Mouse (Mus musculus) Patski (cell line): Measurements from ENCODE around the gene Camk2b. TPM values are rescaled to one million over a fixed set of nuclear protein-coding genes. Genes with fewer than 3 reads are reported as not detected.

Experiments
- ATAC-seq: fragments of 100-300 bp; one replicate; pipeline ENCODE4 v1.8.0; 2021
- CTCF ChIA-PET: fragments of 350-600 bp; sonication (Branson Sonifier 250); formaldehyde crosslinking; loops from one replicate; lab custom pipeline; 2022; ENCODE audit warnings: inconsistent platforms; lab: Charles Lee
- POLR2A ChIA-PET: fragments of 350-600 bp; sonication (Branson Sonifier 250); formaldehyde crosslinking; loops from one replicate; lab custom pipeline; 2022; ENCODE audit warnings: antibody characterized with exemption, inconsistent platforms; lab: Charles Lee
- DNase-seq: peaks from one replicate; pipeline ENCODE4 v3.0.0-alpha.2; 2011; ENCODE audit warnings: low read depth, low spot score
- H3K27me3 ChIP-seq: fragments of 371-371 bp; one replicate; pipeline ENCODE4 v1.5.1; 2021
- CTCF ChIP-seq: fragments of 100-300 bp; IDR thresholded peaks from one replicate; pipeline ENCODE4 v1.5.1; 2021
- in situ Hi-C: fragments of 300-500 bp; cut with MboI; formaldehyde crosslinking; loops from 3 replicates; pipeline ENCODE4 v1.11.1; 2018; ENCODE audit warnings: low pct_unique_long_range_greater_than_20kb, mixed read lengths
- polyA plus RNA-seq: library from polyadenylated mRNA; unstranded; gene quantifications from one replicate; pipeline ENCODE4 v1.2.3, GENCODE M21; 2021

The Camk2b gene
- polyA plus RNA-seq, 1 experiment from 2014 or later = 9.6 TPM

- no peak for DNase-seq
- no peak for ATAC-seq
- in situ Hi-C loops = no loop called here
- ChIA-PET CTCF (no interaction called here), POLR2A (no interaction called here)
- no peak for TF ChIP-seq CTCF
- peaks cover 4% of the 10 kb centered on the region for H3K27me3 ChIP-seq
Observed at GRCm38 (mm10) chr11:6048208-6048607, 18.0 kb downstream of the Camk2b start.

- H3K27me3 ChIP-seq = peaks cover 4% of the 10 kb centered on the region
- ChIA-PET POLR2A (interaction anchor here (1.1 to 1.2 kb wide), 2 partner anchors 18 to 141 kb away, joined by 3 to 4 read pairs; no protein-coding TSS in a partner anchor), CTCF (interaction anchor here (0.9 to 1.2 kb wide), 2 partner anchors 10 to 12 kb away, joined by 4 read pairs; no protein-coding TSS in a partner anchor)
- ATAC-seq (no peak), DNase-seq (no peak)
- in situ Hi-C loops = loop anchor here (5.0 to 10.0 kb wide), 2 partner anchors 47 to 146 kb away; no protein-coding TSS in a partner anchor
- TF ChIP-seq CTCF = no peak
Observed at GRCm38 (mm10) chr11:6038929-6039328, 27.2 kb downstream of the Camk2b start.

- ATAC-seq (peak; percentile 20), DNase-seq (no peak)
- H3K27me3 ChIP-seq = no peaks in the 10 kb centered on the region
- ChIA-PET CTCF (interaction anchor here (1.2 to 1.8 kb wide), 2 partner anchors 11 to 47 kb away, joined by 4 read pairs; no protein-coding TSS in a partner anchor), POLR2A (no interaction called here)
- in situ Hi-C loops = loop anchor here (5.0 to 10.0 kb wide), 2 partner anchors 45 to 147 kb away; no protein-coding TSS in a partner anchor
- no peak for TF ChIP-seq CTCF
Observed at GRCm38 (mm10) chr11:6037686-6038085, 28.5 kb downstream of the Camk2b start.

- in situ Hi-C loops = loop anchor here (5.0 to 10.0 kb wide), 2 partner anchors 45 to 148 kb away; no protein-coding TSS in a partner anchor
- no peak for DNase-seq
- CTCF ChIA-PET = interaction anchor here (1.2 to 1.8 kb wide), 3 partner anchors 10 to 47 kb away, joined by 3 to 4 read pairs (median 4); no protein-coding TSS in a partner anchor
- no peak for TF ChIP-seq CTCF
- POLR2A ChIA-PET = no interaction called here
- ATAC-seq = no peak
- H3K27me3 ChIP-seq = no peaks in the 10 kb centered on the region
Observed at GRCm38 (mm10) chr11:6037198-6037597, 29.0 kb downstream of the Camk2b start.

GRCm38 (mm10) chr11:6036477-6036876 is 29.7 kb downstream of the Camk2b start:
- no peak for TF ChIP-seq CTCF
- in situ Hi-C loops = loop anchor here (5.0 to 10.0 kb wide), 2 partner anchors 44 to 148 kb away; no protein-coding TSS in a partner anchor
- CTCF ChIA-PET = interaction anchor here (1.2 to 1.8 kb wide), 5 partner anchors 10 to 151 kb away, joined by 3 to 7 read pairs (median 4); no protein-coding TSS in a partner anchor
- no peak for ATAC-seq
- H3K27me3 ChIP-seq = no peaks in the 10 kb centered on the region
- POLR2A ChIA-PET = no interaction called here
- no peak for DNase-seq

DNA sequence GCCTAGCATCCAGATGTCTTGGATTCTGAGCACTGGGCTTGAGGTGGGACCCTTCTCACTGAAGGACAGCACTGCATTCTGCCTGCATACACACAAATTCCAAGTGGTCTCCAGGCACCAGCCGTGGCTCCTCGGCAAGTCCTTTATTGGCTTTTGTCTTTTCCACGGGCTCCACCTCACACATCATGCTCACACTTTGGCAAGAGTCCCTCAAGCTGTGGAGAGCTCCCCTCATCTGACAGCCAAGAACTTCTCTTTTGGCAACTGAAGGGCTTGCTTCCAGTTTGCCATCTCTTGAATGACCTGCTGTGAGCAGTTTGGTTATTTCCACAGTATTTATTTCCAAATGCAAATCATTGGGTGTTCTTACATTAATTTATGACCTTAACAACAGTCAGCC is 30.6 kb downstream of the Camk2b start:
- CTCF ChIA-PET = interaction anchor here (1.3 to 1.6 kb wide), 3 partner anchors 9 to 152 kb away, joined by 3 to 7 read pairs (median 3); no protein-coding TSS in a partner anchor
- no peak for DNase-seq
- in situ Hi-C loops = loop anchor here (5.0 to 10.0 kb wide), 2 partner anchors 43 to 149 kb away; no protein-coding TSS in a partner anchor

GRCm38 (mm10) chr11:6034740-6035139 is 31.4 kb downstream of the Camk2b start:
- ATAC-seq = no peak
- in situ Hi-C loops = loop anchor here (5.0 to 10.0 kb wide), 2 partner anchors 42 to 150 kb away; no protein-coding TSS in a partner anchor
- no peak for TF ChIP-seq CTCF
- ChIA-PET POLR2A (no interaction called here), CTCF (interaction anchor here (0.9 to 1.9 kb wide), 4 partner anchors 14 to 153 kb away, joined by 3 to 7 read pairs (median 5); no protein-coding TSS in a partner anchor)
- H3K27me3 ChIP-seq = no peaks in the 10 kb centered on the region
- no peak for DNase-seq

More for the DNA sequence above, 30.6 kb downstream of the Camk2b start:
- TF ChIP-seq CTCF = no peak
- POLR2A ChIA-PET = no interaction called here
- no peak for ATAC-seq
- H3K27me3 ChIP-seq = no peaks in the 10 kb centered on the region

DNA sequence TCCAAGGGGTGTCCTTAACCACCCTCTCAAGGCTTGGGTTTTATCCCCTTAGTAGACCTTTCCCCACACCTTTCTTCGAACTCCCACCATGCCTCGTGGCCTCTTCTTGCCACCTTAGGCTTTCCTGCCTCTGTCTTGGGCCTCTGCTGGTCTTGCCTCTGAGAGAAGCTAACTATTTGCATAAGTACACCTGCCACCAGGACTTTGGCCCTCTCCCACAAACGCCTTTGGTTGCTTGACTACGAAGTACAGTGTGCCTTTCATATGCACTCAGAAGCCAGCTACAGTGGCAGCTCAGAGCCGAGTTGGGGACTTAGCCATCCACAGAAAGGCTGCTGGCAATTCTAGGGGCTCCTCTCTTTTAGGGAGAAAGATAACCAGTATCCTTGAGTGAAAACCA is 32.4 kb downstream of the Camk2b start:
- DNase-seq = no peak
- in situ Hi-C loops = loop anchor here (10.0 kb wide), 1 partner anchor 151 kb away; no protein-coding TSS in a partner anchor
- ATAC-seq = no peak
- POLR2A ChIA-PET = no interaction called here
- H3K27me3 ChIP-seq = no peaks in the 10 kb centered on the region
- CTCF ChIA-PET = interaction anchor here (0.9 to 1.9 kb wide), 5 partner anchors 13 to 154 kb away, joined by 3 to 7 read pairs (median 5); no protein-coding TSS in a partner anchor
- no peak for TF ChIP-seq CTCF

DNA sequence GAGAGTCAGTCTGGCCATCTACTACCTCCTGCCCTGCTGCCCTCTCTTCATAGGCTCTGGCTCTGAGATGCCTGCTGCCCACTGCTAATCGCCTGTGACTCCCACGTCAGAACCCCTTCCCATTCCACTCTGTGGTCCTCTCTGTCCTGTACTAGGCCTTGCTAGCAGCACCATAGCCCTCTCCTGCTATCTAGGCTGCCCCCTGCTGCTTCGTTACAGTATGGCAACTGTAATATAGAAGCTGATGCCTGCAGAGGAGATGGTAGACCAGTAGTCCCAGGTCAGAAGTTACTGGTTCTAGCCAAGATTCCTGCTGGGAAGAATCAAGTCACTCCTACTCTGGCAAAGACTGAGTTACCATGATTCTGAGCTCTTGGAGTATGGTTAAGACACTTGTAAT is 33.0 kb downstream of the Camk2b start:
- in situ Hi-C loops = loop anchor here (10.0 kb wide), 1 partner anchor 152 kb away; no protein-coding TSS in a partner anchor
- no peaks in the 10 kb centered on the region for H3K27me3 ChIP-seq
- peak; percentile 84 for TF ChIP-seq CTCF
- no peak for DNase-seq
- ChIA-PET CTCF (interaction anchor here (1.1 to 1.9 kb wide), 6 partner anchors 12 to 48 kb away, joined by 3 to 8 read pairs (median 6); no protein-coding TSS in a partner anchor), POLR2A (no interaction called here)
- ATAC-seq = no peak

DNA sequence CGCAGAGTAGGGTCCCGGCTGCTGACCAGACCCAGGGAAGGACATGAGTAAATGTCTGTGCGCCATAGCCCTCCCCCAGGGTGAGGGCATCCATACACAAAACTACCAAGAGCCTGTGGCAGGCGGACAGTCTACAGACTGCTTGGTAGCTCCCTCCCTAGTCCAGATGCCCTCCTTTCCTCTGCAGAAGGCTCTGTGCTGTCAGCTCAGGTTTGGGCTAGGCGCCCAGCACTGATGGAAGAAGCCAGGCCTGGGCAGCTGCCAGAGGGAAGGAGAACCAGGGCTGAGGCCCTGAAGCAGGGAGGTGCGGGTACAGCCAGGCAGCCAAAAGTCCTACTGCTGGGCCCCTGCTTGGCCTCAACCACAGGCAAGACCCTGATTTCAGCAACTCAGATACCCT is 35.5 kb downstream of the Camk2b start:
- CTCF ChIA-PET = interaction anchor here (2.3 to 2.9 kb wide), 2 partner anchors 35 to 39 kb away, joined by 7 to 14 read pairs; no protein-coding TSS in a partner anchor
- no peak for DNase-seq
- in situ Hi-C loops = loop anchor here (10.0 kb wide), 1 partner anchor 154 kb away; no protein-coding TSS in a partner anchor

More for the DNA sequence above, 35.5 kb downstream of the Camk2b start:
- no peaks in the 10 kb centered on the region for H3K27me3 ChIP-seq
- POLR2A ChIA-PET = interaction anchor here (1.9 kb wide), 1 partner anchor 35 kb away, joined by 6 read pairs; no protein-coding TSS in a partner anchor
- no peak for TF ChIP-seq CTCF
- ATAC-seq = no peak
